Mouse (Mus musculus) spleen, adult 18-20 months (tissue): ENCODE results near the gene Tnks1bp1.
A peak's percentile ranks its signal among the peaks of the same experiment; 100 is the strongest.

Experiments
- DNase-seq, 2 experiments: peaks; one replicate each; pipeline ENCODE4 v3.0.0; 2022; ENCODE audit warnings: mixed read lengths in 2 of 2

Gene Tnks1bp1

DNA sequence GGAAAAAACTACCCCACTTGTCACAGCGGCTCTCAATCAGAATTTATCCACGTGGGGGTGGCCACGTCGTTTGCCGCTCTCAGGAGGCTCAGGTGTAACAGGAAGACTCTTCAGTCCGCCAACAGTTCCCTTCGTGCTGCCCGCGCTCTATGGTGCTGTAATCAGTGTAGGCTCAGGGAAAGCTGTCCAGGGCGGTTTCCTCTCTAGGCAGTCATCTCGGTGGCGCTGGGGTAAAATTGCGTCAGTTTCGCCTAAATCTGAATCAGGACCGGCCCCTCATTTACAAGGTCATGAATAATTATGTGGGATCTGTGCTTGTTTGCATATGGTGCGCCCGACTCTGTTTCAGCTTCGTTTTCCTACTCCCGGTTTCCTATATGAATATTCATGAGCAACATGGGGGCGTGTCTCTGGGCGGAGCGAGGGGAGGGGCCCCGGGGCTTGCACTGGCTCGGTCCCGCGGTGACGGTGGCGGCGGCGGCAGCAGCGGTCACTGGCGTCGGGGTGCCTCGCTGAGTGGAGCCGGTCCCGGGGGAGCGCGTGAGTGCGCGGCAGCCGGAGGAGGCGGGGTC is at the start of gene Tnks1bp1:
Gene Tnks1bp1, plus strand, starts transcription at position 427 of the 572 bp plus-strand sequence.
- DNase-seq, result peak; percentile 96 to 99

DNA sequence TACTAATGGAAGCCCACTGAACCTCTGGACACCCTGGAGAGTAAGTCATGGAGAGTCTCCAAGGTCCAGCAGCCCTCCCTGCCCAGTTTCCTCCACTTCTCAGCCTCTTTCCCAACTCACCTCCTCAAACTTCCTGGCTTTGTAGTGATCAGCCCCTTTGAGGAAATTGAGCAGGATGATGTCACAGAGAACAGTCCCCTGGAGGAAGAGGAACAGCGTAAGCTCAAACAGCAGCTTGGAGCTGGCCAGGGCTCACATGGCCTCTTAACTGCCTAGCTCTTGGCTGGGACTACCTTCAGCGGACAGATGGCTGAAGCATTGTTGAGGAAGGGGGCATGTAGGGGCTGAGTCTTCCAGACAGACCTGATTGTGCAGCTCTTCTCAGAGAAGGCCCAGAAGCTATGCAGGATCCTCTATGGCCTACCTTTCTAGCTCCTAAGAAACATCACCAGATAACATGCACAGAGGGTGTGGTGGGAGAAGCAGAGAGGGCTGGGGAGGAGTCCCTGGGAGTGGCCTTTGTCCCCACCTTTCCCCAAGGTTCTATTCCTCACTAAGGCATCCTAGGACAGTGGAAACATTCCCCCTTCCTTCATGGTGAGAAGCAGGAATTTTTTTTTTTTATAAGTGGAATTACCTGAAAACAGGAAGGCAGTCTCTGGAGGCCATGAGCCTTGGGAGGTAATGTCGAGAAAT is 48.2 kb upstream of the Tnks1bp1 start:
- DNase-seq, result no peak

DNA sequence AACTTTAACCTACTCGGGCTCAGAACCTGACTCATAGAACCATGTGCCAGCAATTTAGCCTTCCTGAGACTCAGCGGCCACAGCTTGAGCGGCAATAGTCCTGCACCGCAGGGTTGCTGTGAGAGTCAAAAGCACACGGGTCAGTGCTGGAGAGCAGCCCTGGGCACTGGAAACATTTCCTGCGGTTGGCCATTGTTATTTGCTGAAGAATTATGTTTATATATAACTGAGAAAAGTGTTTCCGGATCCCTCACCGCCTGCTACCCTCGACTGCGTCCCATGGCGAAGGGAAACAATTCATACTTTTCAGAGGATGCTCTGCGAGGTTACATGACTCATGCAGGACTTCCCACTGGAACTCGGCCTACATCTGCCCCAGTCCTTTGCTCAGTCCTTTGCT is 46.3 kb upstream of the Tnks1bp1 start:
- DNase-seq, result no peak

DNA sequence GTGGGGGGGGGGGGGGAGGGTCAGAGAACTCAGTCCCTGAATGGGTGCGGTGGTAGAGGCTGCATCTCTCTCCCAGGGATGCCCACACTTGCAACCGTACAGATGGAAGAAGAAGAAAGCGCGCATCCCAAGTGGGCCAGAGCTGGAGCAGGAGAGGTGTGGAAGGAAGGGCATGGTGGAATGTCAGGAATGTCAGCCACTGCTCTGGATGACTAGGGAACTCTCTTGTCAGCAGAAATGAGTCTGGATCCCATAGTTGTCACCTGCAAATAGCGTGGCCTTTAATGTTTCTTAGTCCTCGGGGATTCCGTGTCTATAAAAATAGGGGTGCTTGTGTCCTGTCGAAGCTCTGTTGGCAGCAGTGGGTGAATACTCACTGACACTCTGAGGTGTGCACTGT is 45.2 kb upstream of the Tnks1bp1 start:
- DNase-seq, result no peak

DNA sequence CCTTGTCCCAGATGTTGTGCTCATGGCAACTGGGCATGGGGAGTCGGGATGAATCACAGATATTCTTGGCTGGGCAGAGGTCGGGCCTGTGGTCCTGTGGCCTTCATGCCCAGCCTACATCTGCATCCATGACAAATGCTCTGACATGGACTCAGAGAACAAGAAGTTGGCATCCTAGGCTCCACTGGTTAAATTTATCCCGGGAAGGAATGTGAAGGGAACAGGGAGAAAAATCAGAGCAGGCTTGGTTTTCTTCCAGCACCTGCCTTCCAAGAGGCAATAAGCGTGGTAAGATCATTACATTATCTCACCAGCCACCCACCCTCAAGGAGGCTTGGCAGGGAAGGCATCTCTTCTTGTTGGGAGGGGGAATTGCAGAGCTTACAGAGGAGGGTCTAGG is 43.5 kb upstream of the Tnks1bp1 start:
- no peak for DNase-seq

DNA sequence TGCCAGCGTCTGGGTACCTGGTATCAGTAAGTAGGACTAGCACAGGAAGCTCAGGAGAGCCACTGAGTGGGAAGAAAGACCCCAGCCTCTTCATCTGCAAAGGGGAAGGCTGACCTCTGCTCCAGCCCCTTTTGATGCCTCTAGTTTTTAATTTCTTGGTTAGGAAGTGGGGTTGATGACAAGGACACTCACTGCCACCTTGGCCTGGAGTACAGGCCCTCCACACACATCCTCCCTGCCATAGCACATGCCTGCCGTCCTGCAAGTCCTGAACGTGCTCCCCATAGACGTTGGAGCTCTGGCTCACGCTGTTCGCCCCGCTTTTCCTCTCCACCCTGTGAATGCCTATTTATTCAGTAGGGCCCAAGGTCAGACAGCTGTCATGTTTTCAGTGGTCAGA is 41.2 kb upstream of the Tnks1bp1 start:
- DNase-seq, result no peak

DNA sequence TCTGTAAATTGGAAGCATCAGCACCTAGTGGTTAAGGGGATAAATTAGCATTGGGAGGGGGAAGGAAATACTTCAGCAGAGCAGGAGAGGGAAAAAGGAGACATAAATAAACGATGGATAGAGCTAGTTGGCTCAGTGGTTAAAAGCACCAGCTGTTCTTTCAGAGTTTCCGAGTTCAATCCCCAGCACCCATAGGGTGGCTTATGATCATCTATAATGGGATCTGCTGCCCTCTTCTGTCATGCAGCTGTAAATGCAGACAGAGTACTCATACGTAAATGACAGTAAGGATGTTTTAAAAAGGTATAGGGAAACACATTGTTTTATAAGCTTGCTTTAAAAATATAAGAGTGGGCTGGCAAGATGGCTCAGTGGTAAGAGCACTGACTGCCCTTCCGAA is 40.1 kb upstream of the Tnks1bp1 start:
- peak in 1 of 2 experiments; percentile 18 for DNase-seq

DNA sequence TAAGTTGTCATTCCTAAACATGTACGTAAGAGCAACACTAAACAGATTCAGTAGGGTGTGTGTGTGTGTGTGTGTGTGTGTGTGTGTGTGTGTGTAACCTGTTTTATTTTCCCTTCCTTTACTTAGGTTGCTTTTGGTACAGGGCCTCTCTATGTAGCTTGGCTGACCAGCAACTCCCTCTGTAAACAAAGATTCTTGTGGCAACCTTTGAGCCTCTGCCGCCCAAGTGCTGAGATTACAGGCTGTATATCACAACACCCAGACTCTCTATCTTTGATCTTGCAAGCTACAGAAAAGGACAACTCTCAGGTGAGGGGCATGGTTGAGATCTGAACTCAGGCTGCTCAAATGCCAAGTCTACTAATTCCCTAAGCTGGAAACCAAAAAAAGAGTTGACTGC is 38.6 kb upstream of the Tnks1bp1 start:
- DNase-seq, result no peak

DNA sequence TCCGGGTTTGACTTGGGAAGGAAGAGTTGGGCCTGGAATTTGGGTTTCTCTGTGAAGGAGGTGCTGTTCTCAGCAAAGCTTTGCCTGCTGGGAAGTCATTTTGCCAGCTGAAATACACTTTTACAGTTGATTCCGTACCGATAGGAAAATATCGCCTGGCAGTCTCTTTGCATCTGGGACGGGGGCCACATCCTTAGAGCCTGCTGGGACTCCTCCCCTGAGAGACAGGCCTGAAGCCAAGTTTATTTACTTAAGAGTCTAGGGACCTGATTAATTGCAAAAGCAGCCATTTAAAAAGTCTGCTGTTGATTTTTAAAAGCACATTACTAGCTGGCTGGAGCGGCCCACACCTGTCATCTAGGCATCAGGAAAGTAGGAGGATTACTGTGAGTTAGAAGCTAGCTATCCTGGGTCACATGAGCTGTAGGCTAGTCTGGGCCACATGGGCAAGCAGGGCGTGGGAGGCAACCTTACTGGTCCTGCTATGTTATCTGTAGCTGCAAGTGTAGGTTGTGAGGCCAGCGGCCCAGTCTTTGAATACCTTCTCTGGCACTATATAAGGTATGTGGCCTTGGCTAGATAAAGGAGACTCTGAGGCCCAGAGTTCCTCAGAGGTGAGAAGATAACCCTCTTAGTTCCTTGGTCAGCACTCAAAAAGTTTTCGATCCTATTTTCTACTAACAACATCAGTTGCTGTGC is 35.8 kb upstream of the Tnks1bp1 start:
- DNase-seq, result no peak

DNA sequence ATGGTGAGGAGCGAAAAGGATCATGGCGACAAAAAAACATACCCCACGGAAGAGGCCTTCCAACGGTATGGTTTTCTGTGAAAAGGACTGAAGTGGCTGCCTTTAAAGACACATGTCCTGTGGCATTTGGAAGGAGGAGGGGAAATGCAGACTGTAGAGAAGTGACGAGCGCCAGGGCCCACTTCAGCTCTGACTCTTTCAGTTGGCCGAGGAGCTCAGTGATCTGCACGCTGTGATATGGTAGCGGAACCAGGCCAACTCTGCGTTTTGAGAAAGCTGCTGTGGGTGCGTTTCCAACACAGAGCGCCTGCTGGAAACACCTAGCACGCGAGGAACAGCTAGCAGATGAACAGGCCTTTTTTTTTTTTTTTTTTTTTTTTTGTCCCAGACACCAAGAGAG is 35.1 kb upstream of the Tnks1bp1 start:
- DNase-seq, result no peak

DNA sequence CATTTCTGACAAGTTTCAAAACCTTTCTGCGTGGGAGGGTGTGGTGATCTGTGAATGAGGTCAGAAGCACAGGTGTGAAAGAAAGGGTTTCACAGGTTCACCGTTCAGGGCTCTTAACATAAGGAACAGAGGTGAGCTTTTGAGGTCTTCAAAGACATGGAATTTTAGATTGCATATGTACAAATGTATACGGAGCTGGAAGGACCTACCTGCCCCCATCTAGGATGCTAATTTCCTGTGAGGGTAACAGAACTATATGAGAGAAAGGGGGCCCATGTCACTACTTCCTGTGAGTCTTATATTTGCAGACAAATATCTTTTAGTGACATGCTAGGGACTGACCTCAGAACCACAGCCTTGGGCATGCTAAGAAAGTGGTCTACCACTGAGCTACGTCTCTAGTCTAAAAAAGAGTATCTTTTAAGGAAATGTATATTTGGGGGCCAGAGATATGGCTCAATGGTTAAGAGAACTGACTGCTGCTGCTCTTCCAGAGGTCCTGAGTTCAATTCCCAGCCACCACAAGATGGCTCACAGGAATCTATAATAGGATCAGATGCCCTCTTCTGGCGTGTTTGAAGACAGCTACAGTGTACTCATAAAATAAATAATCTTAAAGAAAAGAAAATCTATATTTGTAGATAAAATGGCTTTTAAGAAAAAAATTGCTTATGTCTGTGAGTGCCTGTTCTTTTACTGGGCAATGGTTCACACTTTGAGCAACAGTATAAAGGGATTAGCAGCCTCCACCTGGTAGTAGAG is 33.8 kb upstream of the Tnks1bp1 start:
- no peak for DNase-seq

DNA sequence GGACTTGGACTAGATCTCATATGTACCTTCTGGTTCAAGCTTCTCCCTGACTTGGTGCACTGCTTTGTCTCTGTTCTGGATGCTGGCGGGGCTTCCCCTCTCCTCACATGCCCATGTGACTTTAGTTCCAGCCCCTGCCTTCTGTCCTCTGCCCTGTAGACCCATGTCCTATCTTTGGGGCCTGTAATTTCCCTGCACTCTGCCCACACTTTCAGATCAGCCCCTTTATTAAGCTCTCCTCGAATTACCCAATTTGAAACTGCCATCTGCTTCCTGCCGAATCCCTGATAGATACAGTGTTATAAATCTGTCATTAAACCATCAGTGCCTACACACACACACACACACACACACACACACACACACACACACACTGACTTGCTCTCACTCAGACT is 33.2 kb upstream of the Tnks1bp1 start:
- DNase-seq, result no peak

DNA sequence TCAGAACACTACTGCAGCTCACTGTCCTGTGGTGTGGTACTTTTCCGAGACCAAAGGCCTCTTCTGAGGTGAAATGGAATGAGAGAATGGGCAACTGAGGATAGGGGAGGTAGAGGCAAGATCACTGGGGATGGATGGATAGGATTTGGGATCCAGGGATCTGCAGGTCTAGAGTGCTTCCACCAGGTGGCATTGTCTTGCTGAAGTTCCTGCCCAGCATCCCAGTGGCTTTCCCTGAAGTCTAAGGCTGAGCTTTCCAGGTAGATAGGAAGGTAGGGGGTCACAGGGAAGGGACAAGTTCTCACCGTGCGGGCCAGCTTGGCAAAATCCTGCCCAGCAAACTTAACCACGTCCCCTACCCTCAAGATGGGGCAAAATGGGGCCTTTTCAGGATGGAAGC is 25.8 kb upstream of the Tnks1bp1 start:
- DNase-seq, result no peak

DNA sequence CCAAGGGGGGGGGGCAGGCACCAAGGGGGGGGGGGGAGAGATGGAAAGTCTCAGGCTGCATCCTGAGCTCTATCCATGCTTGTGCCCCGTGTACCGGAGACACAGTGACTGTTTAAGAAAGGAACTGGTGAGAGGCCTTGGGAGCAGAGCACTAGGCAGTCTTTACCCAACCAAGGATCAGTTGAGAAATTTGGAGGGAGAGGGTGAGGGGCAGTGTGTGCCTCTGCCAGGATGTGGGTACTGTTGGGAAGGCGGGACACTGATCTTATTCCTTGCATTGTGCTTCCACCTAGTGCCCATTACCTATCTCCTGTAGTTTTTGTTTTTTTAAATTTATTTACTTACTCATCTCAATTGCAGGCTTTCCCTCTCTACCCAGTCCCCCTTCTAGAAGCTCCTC is 21.6 kb upstream of the Tnks1bp1 start:
- no peak for DNase-seq

DNA sequence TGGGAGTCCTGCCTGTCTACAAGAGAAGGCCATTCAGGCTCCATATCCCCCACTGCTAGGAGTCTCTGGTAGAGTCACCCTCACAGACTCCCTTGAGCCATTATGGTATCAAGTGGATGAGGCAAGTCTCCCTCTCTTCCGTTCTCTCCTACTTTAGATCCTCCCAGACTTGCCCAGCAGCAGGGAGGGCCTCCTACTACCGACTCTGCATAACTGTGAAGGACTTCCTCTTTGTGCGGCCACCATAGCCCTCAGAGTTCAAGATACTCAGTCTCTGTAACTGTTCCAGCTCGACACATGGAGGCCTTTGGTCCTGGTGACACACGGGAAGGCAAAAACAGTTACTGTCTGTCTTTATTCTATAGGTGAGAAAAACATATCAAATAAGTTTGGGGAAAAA is 20.5 kb upstream of the Tnks1bp1 start:
- no peak for DNase-seq

DNA sequence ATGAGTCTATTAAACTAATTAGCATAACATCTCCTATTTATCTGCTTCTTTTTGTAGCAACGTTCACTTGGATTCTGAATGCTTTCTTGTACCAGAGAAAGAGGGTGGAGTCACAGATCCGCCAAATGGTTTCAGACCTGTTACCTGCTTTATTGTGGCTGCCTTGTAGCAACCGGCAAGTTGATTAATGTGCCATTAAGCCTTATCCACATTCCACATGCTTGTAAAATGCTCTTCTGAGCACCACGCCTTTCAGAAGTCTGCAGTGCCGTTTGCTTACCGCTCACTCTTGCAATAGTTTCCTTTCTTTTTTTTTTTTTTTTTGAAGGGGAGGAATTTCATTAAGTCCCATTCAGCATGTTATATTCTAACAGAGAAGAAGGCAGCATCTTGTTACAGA is 17.9 kb upstream of the Tnks1bp1 start:
- no peak for DNase-seq

DNA sequence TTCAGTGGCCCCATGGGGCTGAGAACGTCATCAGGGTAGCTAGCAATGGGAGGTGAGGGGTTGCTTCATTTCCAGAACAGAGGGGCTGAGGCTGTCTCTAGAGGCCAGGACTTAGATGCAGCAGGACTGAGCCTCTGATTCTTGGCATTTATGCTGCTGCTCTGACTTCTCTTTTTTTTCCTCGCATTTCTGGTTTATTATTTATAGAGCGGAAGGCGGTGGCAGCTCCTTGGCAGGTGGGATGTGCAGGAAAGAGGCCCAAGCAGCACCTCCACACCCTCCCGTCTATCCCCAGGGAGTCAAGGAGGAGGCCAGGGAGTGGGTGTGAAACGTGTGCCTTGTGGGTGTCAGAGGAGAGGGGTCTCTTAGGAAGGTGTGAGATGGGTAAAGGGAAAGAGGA is 16.8 kb upstream of the Tnks1bp1 start:
- DNase-seq, result no peak

DNA sequence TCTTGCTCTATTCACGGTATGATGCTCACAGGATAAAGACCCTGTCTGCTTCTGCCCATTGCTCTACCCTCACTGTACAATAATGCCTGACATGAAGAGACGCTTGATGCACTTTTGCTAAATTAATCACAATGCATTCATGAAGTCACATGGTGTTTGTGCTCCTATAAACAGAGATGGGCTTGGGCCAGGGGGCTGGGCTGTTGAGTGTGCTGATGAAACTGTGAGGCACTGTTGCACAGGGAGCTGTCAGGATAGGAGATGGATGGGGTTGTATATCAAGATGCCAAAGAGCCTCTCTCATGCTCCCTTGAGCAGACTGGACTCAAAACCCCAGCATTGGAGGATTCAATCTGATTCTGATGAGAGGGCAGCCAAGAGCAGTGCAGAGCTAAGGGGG is 14.7 kb upstream of the Tnks1bp1 start:
- DNase-seq, result no peak

DNA sequence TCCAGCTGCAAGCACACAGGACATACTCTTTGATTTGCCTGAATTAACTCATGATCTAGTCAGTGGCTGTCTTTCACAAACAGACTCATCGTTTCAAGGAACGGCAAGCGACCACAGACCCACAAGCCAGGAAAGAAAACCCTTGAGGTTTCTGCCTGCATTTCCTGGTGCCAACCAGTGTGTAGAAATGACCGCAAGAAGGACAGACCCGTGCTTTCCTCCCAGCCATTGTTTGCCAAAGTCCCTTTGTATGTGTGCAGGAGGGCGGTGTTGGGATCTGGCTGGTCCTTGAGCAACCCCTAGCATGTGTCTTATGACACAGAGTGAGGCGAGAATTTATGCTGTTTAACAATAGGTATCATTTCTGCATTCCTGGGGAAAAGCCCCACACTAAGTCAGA is 13.7 kb upstream of the Tnks1bp1 start:
- no peak for DNase-seq

DNA sequence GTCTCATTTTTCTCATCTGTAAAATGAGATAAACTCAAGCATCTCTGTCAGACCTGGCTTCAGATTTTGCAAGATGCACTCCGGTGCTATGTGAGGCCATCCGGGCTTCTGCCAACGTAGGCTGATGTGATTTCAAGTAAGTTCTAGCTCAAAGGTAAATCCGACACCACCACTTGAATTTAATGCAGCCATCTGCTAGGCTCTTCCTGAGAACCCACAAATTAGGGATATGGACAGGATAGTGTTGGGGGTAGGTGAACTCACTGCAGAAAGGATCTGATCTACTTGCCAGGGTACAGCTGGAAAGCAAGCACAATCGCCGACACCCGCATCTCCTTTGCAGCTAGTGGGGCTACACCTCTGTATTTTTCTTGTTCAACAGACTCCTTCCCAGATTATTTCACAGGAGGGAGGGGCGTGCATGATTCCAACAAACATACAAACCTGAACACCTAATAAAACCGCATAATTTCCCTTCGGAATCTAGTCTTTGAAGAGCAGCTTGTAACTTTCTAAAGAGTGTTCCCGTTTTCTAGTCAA is 11.2 kb upstream of the Tnks1bp1 start:
- no peak for DNase-seq

DNA sequence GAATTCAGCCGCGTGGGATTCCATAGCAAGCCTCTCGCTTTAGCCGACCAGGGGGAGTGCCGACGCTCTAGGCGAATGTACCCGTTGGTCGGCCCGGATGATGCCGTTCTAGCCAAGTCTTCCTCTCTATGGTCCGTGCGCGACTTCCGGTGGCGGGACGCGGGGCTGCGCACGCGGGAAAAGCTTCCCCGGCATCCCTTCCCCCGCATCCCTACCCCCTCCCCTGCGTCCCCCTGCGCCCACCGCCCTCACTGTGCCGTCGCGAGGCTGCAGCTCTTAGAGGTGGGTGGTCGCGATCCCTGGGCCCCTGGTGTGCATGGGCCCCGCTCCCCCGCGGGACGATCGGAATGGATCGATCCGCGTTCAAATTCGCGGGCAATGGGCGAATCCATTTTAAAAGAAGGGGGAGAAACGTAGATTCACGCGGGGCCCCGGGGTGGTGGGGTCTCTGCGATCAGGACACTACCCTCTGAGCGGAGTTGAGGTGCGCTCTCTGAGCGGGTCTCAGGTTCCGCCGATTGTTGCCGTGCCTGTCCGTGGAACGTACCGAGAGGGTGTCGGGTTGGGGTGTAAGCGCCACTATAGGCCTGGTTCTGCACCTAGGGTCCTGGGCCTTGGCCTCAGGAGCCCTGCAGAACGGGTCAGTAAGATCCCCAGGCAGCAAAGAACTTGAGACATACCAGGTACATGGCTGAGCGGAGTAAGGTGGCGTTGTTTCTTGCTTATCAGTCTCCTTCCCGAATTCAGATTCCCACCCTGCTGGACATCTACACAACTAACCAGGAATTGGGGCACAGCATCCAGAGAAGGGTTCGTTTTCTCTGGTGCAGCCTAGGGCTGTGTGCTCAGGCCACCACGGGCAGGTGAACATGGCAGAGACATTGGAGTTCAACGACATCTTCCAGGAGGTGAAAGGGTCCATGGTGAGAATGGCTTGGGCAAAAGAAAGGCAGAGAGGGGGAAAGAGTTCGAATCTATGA is 10.5 kb upstream of the Tnks1bp1 start, which contains the start of the genes Ssrp1 and P2rx3:
Gene Ssrp1, plus strand, starts transcription at position 188 of the 980 bp plus-strand sequence.
Gene P2rx3, minus strand, starts transcription at position 416 of the 980 bp plus-strand sequence.
- peak; percentile 78 to 86 for DNase-seq

DNA sequence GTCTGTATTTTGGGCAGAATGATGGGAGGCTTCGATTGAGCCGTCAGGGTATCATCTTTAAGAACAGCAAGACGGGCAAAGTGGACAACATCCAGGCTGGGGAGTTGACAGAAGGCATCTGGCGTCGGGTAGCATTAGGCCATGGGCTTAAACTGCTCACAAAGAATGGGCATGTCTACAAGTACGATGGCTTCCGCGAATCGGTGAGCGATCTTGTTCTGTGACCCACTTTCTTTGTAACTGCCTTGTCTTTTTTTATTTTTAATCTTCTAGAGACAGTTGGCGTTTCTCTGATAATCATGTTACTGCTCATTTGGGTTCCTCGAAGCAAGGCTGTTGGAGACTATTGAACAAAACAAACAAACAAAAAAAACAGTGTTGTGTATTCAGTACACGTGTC is 9.5 kb upstream of the Tnks1bp1 start:
- no peak for DNase-seq
